Mouse (Mus musculus): ENCODE results near the gene Cypt12.

DNA sequence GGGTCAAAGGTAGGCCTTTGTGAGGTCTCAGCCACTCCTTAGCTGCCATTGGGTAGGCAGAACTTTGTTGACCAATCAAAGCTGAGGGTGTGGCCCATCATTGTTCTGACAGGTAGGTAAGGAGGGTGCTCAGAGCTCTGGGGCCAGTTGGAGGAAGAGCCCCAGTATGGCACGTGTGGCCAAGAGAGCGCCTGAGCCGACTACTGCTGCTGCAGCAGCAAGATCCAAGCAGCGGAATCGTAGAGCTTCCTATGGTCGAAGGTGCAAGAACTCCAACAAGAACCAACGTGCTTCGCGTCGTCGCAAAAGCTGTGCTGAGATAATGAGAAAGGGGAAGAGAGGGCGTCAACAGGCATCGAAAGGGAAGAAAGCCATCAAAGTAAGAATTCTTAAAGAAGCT lies at the start of gene Cypt12:
- TF ChIP-seq POLR2A (IDR thresholded peaks at IDR 0.05; ENCODE audit: borderline replicate concordance, extremely low read depth, low read depth, low read length) (no peak), CTCF (IDR thresholded peaks at IDR 0.05; ENCODE audit: insufficient read depth, low read length) (no peak)

All from lung, adult 2 months (tissue).